Mouse (Mus musculus) intestine, embryonic 14.5 days (tissue): ENCODE measurements around the gene Zfp143. TPM values are rescaled to one million over a fixed set of nuclear protein-coding genes. Genes with fewer than 3 reads are reported as not detected.

Experiments
- ATAC-seq: fragments of 200-750 bp; cut with Nextera tagmentation; replicated peaks from 2 replicates; pipeline ENCODE4 v1.8.0; 2017; ENCODE audit warnings: low read depth, moderate number of reproducible peaks, moderate TSS enrichment, moderate library complexity; ENCODE audit not compliant: low FRiP score, low TSS enrichment
- DNase-seq: peaks from one replicate; pipeline ENCODE4 v3.0.0-alpha.2; 2018; ENCODE audit warnings: low spot score
- H3K27ac ChIP-seq: fragments of 300-500 bp; sonication (generic); 2 replicates; pipeline ENCODE4 v1.5.1; 2014; ENCODE audit warnings: low read depth, mild to moderate bottlenecking, control low read depth
- H3K27me3 ChIP-seq: fragments of 300-500 bp; sonication (generic); replicated peaks from 2 replicates; pipeline ENCODE4 v1.6.1; 2014; ENCODE audit warnings: low read length, control low read depth; ENCODE audit not compliant: control insufficient read depth, insufficient read depth
- H3K36me3 ChIP-seq: fragments of 300-500 bp; sonication (generic); 2 replicates; pipeline ENCODE4 v1.6.1; 2014; ENCODE audit warnings: low read length, control low read depth; ENCODE audit not compliant: control insufficient read depth, insufficient read depth
- H3K4me1 ChIP-seq: fragments of 300-500 bp; sonication (generic); replicated peaks from 2 replicates; pipeline ENCODE4 v1.6.1; 2014; ENCODE audit warnings: low read length, control low read depth, mixed read lengths; ENCODE audit not compliant: control insufficient read depth, insufficient read depth
- H3K4me2 ChIP-seq: fragments of 300-500 bp; sonication (generic); 2 replicates; pipeline ENCODE4 v1.6.1; 2014; ENCODE audit warnings: low read length
- H3K4me3 ChIP-seq: fragments of 300-500 bp; sonication (generic); 2 replicates; pipeline ENCODE4 v1.5.1; 2014; ENCODE audit warnings: low read depth, low read length, control low read depth, mixed read lengths
- H3K9ac ChIP-seq: fragments of 300-500 bp; sonication (generic); 2 replicates; pipeline ENCODE4 v1.6.1; 2014; ENCODE audit warnings: mild to moderate bottlenecking, low read length
- H3K9me3 ChIP-seq: fragments of 300-500 bp; sonication (generic); 2 replicates; pipeline ENCODE4 v1.6.1; 2016; ENCODE audit warnings: low read length, control low read depth; ENCODE audit not compliant: control insufficient read depth
- WGBS: fragments of 180-500 bp; shearing (Covaris S2); extraction: QIAGEN DNeasy Blood & Tissue Kit; methylation state at CpG from one replicate; pipeline ENCODE4 v1.1.7; 2014; 5-methylcytosine and 5-hydroxymethylcytosine counted together
- polyA plus RNA-seq: library from polyadenylated mRNA; unstranded; fragments of >200 nt; fragmentation: Nextera tagmentation; extraction: Ambion mirVana; gene quantifications from 2 replicates; pipeline ENCODE4 v1.2.1, GENCODE M21; 2014

Zfp143 gene
- polyA plus RNA-seq, 1 experiment from 2014 or later, result 18.6 TPM

GRCm38 (mm10) chr7:110078168-110078567, 17.2 kb downstream of the Zfp143 start:
- no peaks in the 10 kb centered on the region for H3K27me3 ChIP-seq
- no peak for DNase-seq
- H3K9me3 ChIP-seq, result no peaks in the 10 kb centered on the region
- WGBS, result 85% methylated on average over 5 of the region's 5 CpGs
- no peak overlapping the region for H3K4me2 ChIP-seq
- no peak for ATAC-seq
- H3K4me3 ChIP-seq, result no peak overlapping the region
- no peaks in the 10 kb centered on the region for H3K4me1 ChIP-seq
- no peak overlapping the region for H3K9ac ChIP-seq
- H3K27ac ChIP-seq, result no peak overlapping the region
- H3K36me3 ChIP-seq, result peaks cover 94% of the 10 kb centered on the region

GRCm38 (mm10) chr7:110083386-110084165, 22.6 kb downstream of the Zfp143 start:
- DNase-seq, result peak; percentile 67

GRCm38 (mm10) chr7:110085217-110085616, 24.2 kb downstream of the Zfp143 start:
- H3K9me3 ChIP-seq, result no peaks in the 10 kb centered on the region
- H3K36me3 ChIP-seq, result peaks cover 91% of the 10 kb centered on the region
- no peak overlapping the region for H3K9ac ChIP-seq
- no peak overlapping the region for H3K4me2 ChIP-seq
- ATAC-seq, result no peak
- H3K27me3 ChIP-seq, result no peaks in the 10 kb centered on the region
- DNase-seq, result no peak
- H3K4me1 ChIP-seq, result no peaks in the 10 kb centered on the region
- no peak overlapping the region for H3K27ac ChIP-seq
- no peak overlapping the region for H3K4me3 ChIP-seq

More at GRCm38 (mm10) chr7:110083386-110084165, 22.6 kb downstream of the Zfp143 start:
- Histone ChIP-seq H3K9me3 (no peaks in the 10 kb centered on the region), H3K4me1 (no peaks in the 10 kb centered on the region), H3K27me3 (no peaks in the 10 kb centered on the region), H3K27ac (no peak overlapping the region), H3K36me3 (peaks cover 92% of the 10 kb centered on the region), H3K9ac (no peak overlapping the region), H3K4me2 (no peak overlapping the region), H3K4me3 (no peak overlapping the region)
- WGBS, result 71% methylated on average over 13 of the region's 13 CpGs
- ATAC-seq, result no peak

- DNase-seq (peak; percentile 61), ATAC-seq (peak; percentile 94)
- H3K27me3 ChIP-seq, result no peaks in the 10 kb centered on the region
- no peak overlapping the region for H3K4me3 ChIP-seq
- no peaks in the 10 kb centered on the region for H3K9me3 ChIP-seq
- H3K4me2 ChIP-seq, result no peak overlapping the region
- no peak overlapping the region for H3K9ac ChIP-seq
- H3K27ac ChIP-seq, result peak overlapping the region; percentile 74
- 54% methylated on average over 4 of the region's 4 CpGs for WGBS
- H3K36me3 ChIP-seq, result peaks cover 92% of the 10 kb centered on the region
- H3K4me1 ChIP-seq, result no peaks in the 10 kb centered on the region
Observed at GRCm38 (mm10) chr7:110087914-110088313, 26.9 kb downstream of the Zfp143 start.

GRCm38 (mm10) chr7:110091670-110092069, 30.7 kb downstream of the Zfp143 start:
- ATAC-seq, result no peak
- Histone ChIP-seq H3K9me3 (no peaks in the 10 kb centered on the region), H3K4me2 (no peak overlapping the region), H3K4me1 (0 out of 2 replicates have a peak, but pooled peaks cover 3% of the 10 kb centered on the region), H3K27me3 (no peaks in the 10 kb centered on the region), H3K4me3 (no peak overlapping the region), H3K36me3 (peaks cover 94% of the 10 kb centered on the region), H3K9ac (no peak overlapping the region), H3K27ac (no peak overlapping the region)
- WGBS, result 74% methylated on average over 7 of the region's 7 CpGs
- no peak for DNase-seq

- Histone ChIP-seq H3K4me1 (peaks cover 3% of the 10 kb centered on the region; the same call in 1 of the 2 replicates), H3K36me3 (peaks cover 51% of the 10 kb centered on the region), H3K27me3 (no peaks in the 10 kb centered on the region), H3K27ac (no peak overlapping the region), H3K9ac (no peak overlapping the region), H3K4me3 (no peak overlapping the region), H3K4me2 (no peak overlapping the region), H3K9me3 (no peaks in the 10 kb centered on the region)
- ATAC-seq (no peak), DNase-seq (no peak)
- 78% methylated on average over 4 of the region's 4 CpGs for WGBS
Observed at GRCm38 (mm10) chr7:110096332-110096731, 35.3 kb downstream of the Zfp143 start.

- Histone ChIP-seq H3K27me3 (no peaks in the 10 kb centered on the region), H3K4me1 (peaks cover 3% of the 10 kb centered on the region; the same call in 1 of the 2 replicates), H3K27ac (peak overlapping the region; percentile 7; the same call in 1 of the 2 replicates), H3K4me2 (no peak overlapping the region), H3K9me3 (no peaks in the 10 kb centered on the region), H3K9ac (no peak overlapping the region), H3K36me3 (peaks cover 41% of the 10 kb centered on the region), H3K4me3 (no peak overlapping the region)
- WGBS, result 40% methylated on average over 7 of the region's 7 CpGs
- ATAC-seq, result peak; percentile 61
- peak; percentile 58 for DNase-seq
Observed at GRCm38 (mm10) chr7:110097106-110097793, 36.2 kb downstream of the Zfp143 start.

GRCm38 (mm10) chr7:110100854-110101253, 39.8 kb downstream of the Zfp143 start:
- Histone ChIP-seq H3K27me3 (no peaks in the 10 kb centered on the region), H3K4me3 (no peak overlapping the region), H3K4me1 (no peaks in the 10 kb centered on the region; the same call in 1 of the 2 replicates), H3K9ac (no peak overlapping the region), H3K4me2 (no peak overlapping the region), H3K27ac (peak overlapping the region; percentile 19; the same call in 1 of the 2 replicates), H3K9me3 (no peaks in the 10 kb centered on the region), H3K36me3 (peaks cover 7% of the 10 kb centered on the region)
- DNase-seq (peak; percentile 59), ATAC-seq (no peak)
- WGBS, result 43% methylated on average over 6 of the region's 6 CpGs
